Mouse (Mus musculus): ENCODE results near the gene Ccdc40. TPM values are rescaled to one million over a fixed set of nuclear protein-coding genes. Genes with fewer than 3 reads are reported as not detected.
A peak's percentile ranks its signal among the peaks of the same experiment; 100 is the strongest.
"Not testable (repeated sequence)": the region's sequence is repeated elsewhere in the genome, so short reads cannot be mapped to it uniquely, and the experiment has no call there.

Ccdc40 gene
- total RNA-seq, 2 experiments from 2014 or later = 4.4 to 11.2 TPM

DNA sequence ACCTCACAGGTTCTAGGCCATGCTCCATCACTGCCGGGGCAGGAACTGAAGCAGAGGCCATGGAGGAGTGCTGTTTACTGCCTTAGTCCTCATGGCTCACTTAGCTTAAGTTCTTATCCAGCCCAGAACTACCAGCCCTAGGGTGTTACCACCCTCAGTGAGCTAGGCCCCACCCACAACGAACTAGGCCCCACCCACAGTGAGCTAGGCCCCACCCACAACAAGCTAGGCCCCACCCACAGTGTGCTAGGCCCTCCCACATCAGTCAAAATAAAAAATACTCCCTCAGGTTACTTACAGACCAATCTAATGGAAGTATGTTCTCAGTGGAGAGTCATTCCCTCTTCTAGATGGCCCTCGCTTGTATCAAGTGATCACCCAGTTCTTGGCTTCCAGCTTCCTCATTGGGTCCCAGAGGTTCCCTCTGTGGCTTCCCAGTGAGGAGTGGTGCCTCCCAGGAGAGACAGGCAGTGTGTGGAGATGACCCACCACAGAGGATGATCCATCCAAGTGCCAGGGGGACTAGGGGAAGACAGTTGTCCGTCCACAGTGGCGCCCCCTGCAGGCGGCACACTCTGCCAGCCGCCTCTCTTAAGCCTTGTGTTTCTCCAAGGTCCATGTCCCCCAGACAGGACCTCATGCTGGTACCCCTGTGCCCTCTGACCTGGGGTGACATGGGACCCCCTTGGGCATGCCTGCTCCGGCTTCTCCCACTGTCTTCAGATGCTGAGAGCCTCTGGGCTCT lies 45.0 kb downstream of the Ccdc40 start:
- ATAC-seq (replicated peaks; ENCODE audit: poor library complexity) = peak; percentile 72

DNA sequence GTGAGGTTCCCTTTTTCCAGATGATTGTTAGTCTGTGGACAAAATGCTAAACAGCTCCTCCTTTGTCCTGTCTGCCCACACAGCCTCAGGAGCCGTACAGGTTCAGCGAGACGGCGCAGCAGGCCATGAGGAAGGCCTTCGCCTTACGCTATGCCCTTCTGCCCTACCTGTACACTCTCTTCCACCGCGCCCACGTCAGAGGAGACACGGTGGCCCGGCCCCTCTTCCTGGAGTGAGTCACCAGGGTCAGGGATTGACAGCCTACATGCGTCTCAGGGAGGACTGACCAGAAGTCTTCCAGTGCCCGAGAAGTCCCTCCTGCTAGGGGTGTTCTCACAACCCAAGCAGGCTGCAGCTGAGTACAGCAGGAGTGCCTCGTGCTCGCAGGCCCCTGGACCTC lies 52.7 kb downstream of the Ccdc40 start:
- no peak for ATAC-seq (replicated peaks; ENCODE audit: poor library complexity)

DNA sequence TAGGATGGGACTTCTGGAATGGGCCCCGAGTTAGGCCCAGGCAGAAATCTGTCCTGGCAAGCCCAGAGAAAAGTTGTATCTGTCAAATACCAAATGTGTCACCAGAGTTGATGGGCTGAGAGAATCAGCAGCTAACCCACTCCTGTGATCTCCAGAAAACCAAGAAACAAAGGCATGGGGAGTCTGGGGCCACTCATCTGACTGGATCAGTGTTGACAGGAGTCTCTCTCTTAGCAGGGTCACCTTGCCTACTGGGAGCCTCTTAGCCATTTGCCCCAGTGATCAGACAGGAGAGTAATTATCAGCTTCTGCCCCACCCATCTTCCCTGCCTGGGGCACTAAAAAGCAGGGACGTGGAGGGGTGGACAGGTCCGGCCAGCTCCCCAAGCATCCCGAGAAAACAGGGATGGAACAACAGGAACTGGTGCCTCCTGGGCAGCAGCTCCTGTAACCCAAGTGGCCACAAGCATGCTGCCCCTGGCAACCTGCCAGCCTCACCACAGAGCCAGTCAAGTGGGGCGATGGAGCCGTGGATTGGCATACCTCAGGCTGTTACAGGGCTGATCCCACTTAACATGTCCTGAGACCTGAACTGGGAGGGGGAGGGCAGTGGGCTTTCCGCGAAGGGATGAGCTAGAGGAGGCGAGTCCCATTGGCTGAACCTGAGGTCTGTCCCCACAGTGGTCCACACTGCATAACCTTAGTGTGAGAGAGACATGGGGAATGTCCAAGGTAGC lies 57.6 kb downstream of the Ccdc40 start:
- no peak for ATAC-seq (replicated peaks; ENCODE audit: poor library complexity)

DNA sequence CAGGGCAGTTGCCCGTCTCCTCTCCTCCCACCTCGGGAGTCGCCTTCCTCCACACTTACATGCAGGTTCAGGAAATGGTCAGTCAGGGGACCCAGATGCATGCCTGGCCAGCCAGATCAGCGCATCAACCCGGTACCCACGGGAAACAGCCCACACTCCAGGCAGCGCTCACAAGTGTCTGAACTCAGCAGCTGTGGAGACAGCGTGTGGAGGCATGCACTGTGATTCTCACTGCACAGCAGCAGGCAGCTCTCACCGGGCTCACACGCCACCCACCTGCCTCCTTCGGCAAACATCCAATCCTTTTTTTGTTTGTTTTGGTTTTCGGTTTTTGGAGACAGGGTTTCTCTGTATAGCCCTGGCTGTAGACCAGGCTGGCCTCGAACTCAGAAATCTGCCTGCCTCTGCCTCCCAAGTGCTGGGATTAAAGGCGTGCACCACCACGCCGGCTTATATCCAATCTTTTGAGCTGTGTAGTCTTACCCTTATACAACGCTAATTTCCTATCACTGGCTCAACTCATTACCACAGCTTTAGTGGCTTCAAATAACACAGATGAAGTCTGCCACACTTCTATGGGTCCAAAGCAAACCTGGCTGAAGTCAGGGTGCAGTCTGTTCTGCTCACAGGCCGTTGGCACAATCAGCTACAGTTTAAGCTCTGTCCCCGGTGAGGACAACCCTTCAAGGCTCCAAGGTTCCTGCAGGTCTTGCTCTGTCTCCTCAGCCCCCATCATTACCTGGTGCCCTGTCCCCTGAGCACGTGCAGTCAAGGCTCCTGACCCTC lies 59.0 kb downstream of the Ccdc40 start:
- no peak for ATAC-seq (replicated peaks; ENCODE audit: poor library complexity)

DNA sequence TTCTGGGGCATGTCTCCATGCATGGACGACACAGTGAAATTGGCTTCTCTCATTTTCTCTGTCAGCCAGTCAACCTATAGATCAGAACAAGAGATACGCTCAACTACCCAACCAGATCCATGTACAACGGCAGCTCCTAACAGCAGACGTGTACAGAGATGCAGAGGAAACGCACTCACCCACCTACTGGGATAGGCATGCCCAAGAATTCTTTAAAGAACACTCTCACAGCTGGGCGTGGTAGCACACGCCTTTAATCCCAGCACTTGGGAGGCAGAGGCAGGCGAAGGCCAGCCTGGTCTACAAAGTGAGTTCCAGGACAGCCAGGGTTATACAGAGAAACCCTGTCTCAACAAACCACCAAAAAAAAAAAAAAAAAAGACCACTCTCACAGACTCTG lies 64.5 kb downstream of the Ccdc40 start:
- ATAC-seq (replicated peaks; ENCODE audit: poor library complexity) = not testable (repeated sequence)

DNA sequence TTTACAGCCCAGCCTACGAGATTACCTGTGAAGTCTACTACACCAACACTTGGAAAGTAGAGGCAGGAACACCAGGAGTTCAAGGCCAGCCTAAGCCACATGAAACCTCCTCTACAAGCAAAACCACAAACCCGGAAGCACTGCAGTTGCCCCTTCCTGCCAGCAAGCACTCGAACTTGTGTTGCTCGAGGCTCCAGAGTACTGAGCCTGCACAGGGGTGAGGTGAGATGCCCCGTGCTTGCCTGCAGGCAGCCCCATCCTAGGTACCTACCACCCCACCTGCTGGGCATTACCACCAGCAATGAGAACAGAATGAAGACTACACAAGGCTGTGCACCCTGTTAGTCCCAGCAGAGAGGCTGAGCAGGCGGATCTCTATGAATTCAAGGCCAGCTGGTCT lies 69.6 kb downstream of the Ccdc40 start:
- 0 out of 2 replicates have a peak, but pooled peaks have one; percentile 3 for ATAC-seq (replicated peaks; ENCODE audit: poor library complexity)

DNA sequence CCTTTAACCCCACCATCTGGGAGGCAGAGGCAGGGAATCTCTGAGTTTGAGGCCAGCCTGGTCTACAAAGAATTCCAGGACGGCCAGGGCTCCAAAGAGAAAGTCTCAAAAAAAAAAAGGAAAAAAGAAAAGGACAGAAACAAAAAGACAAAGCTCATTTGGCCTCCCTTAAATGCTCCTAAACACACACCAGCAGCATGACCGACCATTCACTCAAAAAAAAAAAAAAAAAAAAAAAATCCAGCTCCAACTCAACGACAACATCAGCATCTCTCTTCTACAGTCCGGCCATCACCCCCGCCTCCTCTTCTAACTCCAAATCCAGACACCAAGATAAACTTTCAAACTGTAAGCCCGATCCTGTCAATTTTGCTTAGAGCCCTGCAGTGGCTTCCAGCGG lies 70.5 kb downstream of the Ccdc40 start:
- no peak for ATAC-seq (replicated peaks; ENCODE audit: poor library complexity)

DNA sequence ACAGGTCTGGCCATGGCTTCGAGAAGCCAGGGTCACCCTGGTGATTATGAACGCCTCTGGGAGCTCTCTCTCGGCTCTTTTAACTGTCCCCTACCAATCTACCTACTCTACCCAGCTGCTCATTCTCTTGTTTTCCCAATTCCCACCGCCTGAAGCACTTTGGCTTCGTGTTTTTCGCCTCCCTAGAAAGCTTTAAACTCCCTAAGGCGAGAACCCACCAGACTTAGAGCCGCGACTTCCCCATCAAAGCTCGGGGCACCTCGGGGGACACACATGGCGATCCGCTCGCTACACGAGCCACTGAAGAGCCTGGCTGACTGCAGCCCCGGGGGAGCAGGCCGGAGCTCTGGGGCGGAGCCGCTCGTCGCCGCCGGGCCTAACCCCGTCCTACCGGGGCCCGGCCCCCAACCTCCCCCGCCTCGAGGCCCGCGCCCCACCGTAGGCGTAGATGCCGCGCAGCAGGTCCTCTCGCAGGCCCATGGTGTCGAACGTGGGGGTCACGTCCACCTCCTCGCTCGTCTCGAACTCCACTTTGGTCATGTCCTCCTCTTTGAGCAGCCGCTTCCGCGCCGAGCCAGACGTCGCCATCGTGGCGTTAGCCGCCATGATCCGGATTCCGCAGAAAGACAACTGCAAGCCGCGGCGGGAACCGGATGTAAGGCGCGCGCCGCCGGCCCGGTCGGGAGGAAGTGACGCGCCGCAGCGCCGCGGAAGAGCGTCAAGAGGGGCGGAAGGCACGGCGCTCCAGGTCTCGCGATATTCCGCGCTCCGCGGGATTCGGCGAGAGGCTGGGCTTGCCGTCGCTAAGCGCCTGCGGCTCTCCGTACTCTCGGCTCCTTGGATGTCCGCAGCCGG lies 71.2 kb downstream of the Ccdc40 start, which contains the start of gene Eif4a3:
Gene Eif4a3, minus strand, starts transcription at position 699 of the 855 bp plus-strand sequence.
- ATAC-seq (replicated peaks; ENCODE audit: poor library complexity) = peak; percentile 94

DNA sequence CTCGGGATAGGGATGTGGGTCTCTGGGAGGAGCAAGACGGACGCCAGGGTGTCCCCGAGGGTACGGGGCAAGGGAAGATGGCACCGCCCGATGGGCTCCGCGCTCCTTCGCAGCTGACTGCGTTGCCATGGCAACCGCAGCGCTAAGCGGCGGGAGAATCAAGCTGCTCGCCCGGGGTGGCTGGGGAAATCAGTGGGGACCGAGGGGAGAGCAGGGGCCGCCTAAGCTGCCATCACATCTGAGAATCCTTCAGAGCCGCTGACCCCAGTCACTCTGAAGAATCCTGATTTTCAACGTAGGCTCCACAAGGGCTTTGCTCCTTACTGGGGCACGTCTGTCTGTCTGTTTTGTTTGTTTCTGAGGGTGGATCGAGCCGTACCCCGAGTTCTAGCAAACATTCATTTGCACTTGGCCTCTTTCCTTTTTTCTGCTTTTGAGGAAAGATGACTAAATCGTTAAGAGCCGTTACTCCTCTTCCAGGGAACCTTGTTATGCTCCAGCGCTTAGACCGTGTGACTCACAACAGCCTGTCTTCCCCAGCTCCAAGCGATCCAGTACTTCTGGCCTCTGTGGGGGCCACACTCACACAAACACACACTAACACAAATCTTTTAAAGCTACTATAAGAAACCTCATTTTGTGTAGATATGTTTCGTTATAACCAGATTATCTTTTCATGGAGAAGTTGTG lies 72.0 kb downstream of the Ccdc40 start:
- ATAC-seq (replicated peaks; ENCODE audit: poor library complexity) = peak; percentile 61

DNA sequence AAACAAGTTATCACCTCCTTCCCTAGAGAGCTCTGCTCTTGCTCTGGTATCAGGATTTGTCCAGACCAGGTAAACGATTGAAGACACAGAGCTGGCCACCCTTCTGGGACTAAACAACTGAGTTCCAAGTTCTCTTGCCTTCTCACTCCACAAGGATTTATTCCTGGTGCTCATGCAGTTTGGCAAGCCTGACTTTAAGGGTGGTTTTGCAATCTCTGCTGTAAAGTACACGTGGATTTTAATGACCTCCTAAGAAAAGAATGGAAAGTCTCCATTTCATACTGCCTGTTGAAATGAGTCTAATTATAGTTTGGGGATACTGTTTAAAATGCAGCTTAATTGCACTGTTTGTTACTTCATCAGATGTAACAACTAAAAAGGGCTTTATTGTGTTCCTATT lies 72.6 kb downstream of the Ccdc40 start:
- ATAC-seq (replicated peaks; ENCODE audit: poor library complexity) = no peak

DNA sequence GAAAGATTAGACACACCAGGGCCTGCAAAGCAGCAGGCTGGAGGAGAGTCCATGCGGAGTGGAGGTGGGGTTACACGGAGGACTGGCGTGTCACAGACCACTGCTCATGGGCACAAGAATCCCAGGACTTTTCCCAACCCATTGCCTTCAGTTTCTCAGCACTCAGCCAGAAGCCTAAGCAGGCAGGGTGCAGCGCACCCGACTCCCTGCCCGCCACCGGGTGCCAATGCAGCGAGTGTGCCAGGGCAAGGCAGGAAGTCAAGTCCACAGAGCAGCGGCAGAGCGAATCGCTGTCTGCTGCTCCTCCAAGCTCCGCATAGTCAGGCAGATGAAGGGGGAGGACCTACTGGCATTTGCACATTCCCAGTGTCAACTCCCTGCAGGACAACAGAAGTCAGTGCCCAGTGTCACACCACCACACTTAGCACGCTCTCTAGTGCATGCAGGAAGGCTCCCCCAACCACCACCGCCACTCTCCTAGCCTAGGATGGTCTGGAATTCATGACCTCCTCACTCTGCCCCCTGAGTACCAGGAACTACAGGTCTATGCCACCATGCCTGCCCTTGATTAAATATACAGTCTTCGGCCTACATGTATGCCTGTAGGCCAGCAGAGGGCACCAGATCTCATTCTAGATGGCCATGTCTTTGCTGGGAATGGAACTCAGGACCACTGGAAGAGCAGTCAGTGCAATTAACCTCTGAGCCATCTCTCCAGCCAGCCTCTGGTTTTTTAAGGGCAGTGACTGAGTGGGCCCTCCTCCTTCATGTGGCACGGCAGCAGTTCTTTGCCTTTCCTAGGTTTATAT lies 76.7 kb downstream of the Ccdc40 start:
- peak; percentile 93 for ATAC-seq (replicated peaks; ENCODE audit: poor library complexity)

DNA sequence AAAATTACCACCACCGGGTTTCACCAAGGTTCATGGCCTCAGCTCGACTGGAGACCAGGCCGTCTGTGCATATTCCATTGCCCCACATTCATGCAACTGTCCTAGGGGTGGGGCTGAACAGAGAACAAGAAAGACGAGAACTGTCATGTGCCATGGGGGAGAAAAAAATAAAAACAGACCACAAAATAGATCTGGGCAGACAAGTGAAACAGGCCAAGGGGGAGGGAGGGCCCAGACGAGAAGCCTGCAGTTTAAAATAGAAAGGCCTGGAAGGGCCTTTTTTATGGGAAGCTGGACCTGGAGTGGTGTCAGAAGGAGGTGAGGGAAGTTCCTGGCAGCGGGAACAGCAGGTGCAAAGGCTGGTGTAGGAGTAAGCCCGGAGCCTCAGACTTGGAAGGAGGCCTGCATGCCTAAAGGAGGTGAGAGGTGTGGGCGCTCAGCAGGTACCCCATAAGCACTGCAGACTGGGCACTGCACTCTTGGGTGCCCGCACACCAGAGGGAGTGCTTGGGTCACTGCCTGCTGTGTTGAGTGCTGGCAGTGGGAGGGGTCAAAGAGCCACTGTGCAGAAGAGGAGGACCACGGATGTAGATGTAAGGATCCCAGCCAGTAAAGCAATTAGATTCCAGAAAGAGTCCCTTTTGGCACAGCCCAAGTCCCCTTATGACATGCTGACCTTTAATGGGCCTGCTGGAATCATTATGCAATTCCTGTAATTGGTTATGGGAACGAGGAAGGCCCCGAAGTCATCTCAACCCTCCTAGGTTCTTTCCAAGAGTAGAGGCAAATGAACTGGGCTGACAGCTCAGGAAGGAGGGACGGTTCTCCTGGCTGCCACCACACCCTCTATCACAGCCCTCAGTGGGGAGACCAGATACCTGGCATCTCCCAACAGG lies 78.6 kb downstream of the Ccdc40 start:
- no peak for ATAC-seq (replicated peaks; ENCODE audit: poor library complexity)

DNA sequence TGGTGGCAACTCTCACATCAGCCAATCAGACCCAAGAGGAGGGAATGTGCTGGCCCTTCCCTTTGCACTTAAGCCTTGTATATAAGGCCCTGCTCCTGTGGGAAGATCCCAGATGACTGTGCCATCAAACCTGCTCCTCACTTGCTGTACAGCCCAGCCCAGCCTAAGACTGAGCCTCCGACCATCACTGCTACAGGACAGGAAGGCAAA lies 79.2 kb downstream of the Ccdc40 start, which contains the start of gene Card14:
Gene Card14, plus strand, starts transcription at position 111 of the 210 bp plus-strand sequence.
- ATAC-seq (replicated peaks; ENCODE audit: poor library complexity) = no peak

DNA sequence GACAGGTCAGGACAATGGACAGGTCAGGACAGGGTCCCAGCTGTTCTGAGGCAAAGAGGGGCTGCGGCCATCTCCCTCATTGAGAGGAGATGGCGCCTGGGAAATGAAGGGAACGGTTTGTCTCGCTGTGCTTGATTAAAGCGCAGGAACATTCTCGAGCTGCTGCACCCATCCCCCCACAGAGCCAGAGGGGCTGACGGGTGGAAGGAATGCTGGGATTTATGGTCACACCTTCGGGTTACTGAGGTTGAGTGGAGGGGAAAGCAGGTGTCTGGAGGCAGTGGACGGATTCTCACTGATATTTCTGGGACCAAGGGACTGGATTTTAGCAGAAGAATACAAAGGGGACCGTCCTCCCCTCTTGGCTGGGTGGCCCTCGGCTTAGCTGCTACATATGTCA lies 79.5 kb downstream of the Ccdc40 start:
- ATAC-seq (replicated peaks; ENCODE audit: poor library complexity) = no peak

DNA sequence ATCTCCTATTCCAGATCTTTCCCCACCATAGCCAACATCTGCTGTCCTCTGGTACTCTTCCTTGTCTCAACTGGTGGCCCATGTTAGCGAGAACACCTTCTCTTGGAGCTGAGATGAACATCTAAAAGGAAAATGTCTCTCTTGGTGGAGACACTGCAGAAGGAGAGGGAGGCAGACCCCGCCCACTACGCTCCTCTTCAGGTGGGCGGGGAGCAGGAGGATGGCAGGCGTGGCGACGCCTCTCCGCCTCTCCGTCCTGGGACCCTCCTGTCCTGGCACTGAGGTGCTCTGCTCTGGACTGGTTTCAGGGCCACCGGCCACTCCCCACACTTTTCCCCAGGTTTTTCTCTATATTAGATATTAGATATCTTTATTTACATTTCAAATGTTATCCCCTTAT lies 82.2 kb downstream of the Ccdc40 start:
- ATAC-seq (replicated peaks; ENCODE audit: poor library complexity) = no peak

DNA sequence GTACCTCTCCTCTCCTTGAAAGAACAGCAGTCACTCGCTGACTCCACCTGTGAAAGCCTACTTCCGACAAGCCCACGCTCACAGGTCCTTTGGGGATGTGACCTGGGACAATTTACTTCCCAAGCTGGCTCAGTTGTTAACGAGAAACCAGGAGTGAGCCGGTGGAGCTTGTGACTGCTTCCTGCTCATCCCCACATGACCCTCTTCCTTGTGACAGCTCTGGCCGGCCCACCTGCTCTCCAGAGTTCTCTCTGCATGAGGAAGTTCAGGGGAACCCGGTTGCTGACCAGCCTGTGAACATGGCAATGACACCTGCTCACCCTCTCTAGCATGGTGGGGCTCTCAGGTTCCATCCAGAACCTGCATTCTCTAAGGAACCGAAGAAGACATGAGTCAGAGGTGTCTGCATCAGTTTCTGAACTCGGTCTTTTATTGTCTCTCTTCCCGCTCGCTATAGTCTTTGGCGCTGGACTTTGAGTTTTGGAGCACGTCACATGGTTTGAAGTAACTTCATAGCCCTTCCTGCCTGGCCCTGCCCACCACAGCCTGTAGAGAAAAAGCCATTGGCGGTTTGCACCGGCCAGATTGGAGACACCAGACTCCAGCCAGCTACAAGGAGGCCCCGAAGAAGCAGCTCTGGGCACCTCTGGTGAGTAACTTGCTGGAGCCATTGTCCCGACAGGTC lies 86.0 kb downstream of the Ccdc40 start:
- ATAC-seq (replicated peaks; ENCODE audit: poor library complexity) = no peak

Data from megakaryocyte progenitor cell, adult 5-6 weeks (primary cell).